Mouse (Mus musculus) heart, postnatal 36 days (tissue): Measurements from ENCODE around the gene Raet1d. TPM values are rescaled to one million over a fixed set of nuclear protein-coding genes. Genes with fewer than 3 reads are reported as not detected.

Experiments
- total RNA-seq, 2 experiments: library from RNA; stranded (reverse); gene quantifications; 2 replicates each; pipeline ENCODE4 v1.2.3; 2021

Raet1d gene
- total RNA-seq, 2 experiments from 2014 or later = not detected

Other genes starting within 250 kb of the Raet1d start
- gene E030030I06Rik, start 211.3 kb upstream of the Raet1d start, total RNA-seq = 1 to 10 TPM in 1 of 2 experiments, under 1 TPM in 1; 1.00 to 2.0 TPM
- gene Raet1e, start 202.0 kb upstream of the Raet1d start, total RNA-seq = not detected
- not detected for gene H60b, start 202.0 kb upstream of the Raet1d start, total RNA-seq